Mouse (Mus musculus) midbrain, embryonic 16.5 days (tissue): ENCODE measurements around the gene Tbc1d5. TPM values are rescaled to one million over a fixed set of nuclear protein-coding genes. Genes with fewer than 3 reads are reported as not detected.

ENCODE experiments used
- ATAC-seq: fragments of 200-750 bp; cut with Nextera tagmentation; 2 replicates; pipeline ENCODE4 v1.8.0; 2017; ENCODE audit warnings: moderate TSS enrichment
- H3K27ac ChIP-seq: fragments of 300-500 bp; sonication (generic); 2 replicates; pipeline ENCODE4 v1.5.1; 2014; ENCODE audit warnings: mild to moderate bottlenecking, low read length, mixed read lengths
- H3K27me3 ChIP-seq: fragments of 300-500 bp; sonication (generic); 2 replicates; pipeline ENCODE4 v1.6.1; 2014; ENCODE audit warnings: low read depth, low read length, mixed read lengths; ENCODE audit not compliant: control insufficient read depth, insufficient read depth
- H3K36me3 ChIP-seq: fragments of 300-500 bp; sonication (generic); 2 replicates; pipeline ENCODE4 v1.6.1; 2014; ENCODE audit warnings: mild to moderate bottlenecking, low read length, moderate library complexity, mixed read lengths; ENCODE audit not compliant: control insufficient read depth, insufficient read depth
- H3K4me1 ChIP-seq: fragments of 300-500 bp; sonication (generic); 2 replicates; pipeline ENCODE4 v1.6.1; 2014; ENCODE audit warnings: mild to moderate bottlenecking, low read length, mixed read lengths; ENCODE audit not compliant: control insufficient read depth, insufficient read depth
- H3K4me2 ChIP-seq: fragments of 300-500 bp; sonication (generic); 2 replicates; pipeline ENCODE4 v1.6.1; 2014; ENCODE audit warnings: mild to moderate bottlenecking, low read length, mixed read lengths
- H3K4me3 ChIP-seq: fragments of 300-500 bp; sonication (generic); 2 replicates; pipeline ENCODE4 v1.5.1; 2014; ENCODE audit warnings: low read depth, mild to moderate bottlenecking, low read length, moderate library complexity, mixed read lengths
- H3K9ac ChIP-seq: fragments of 300-500 bp; sonication (generic); 2 replicates; pipeline ENCODE4 v1.6.1; 2014; ENCODE audit warnings: low read depth, low read length, mixed read lengths
- H3K9me3 ChIP-seq: fragments of 300-500 bp; sonication (generic); replicated peaks from 2 replicates; pipeline ENCODE4 v1.6.1; 2014; ENCODE audit warnings: mild to moderate bottlenecking, low read length, mixed read lengths; ENCODE audit not compliant: control insufficient read depth, poor library complexity, severe bottlenecking
- WGBS: fragments of 180-500 bp; shearing (Covaris S2); extraction: QIAGEN DNeasy Blood & Tissue Kit; methylation state at CpG from one replicate; pipeline ENCODE4 v1.1.7; 2014; 5-methylcytosine and 5-hydroxymethylcytosine counted together
- polyA plus RNA-seq: library from polyadenylated mRNA; unstranded; fragments of >200 nt; fragmentation: Nextera tagmentation; extraction: Ambion mirVana; gene quantifications from 2 replicates; pipeline ENCODE4 v1.2.1, GENCODE M21; 2015

The Tbc1d5 gene
- polyA plus RNA-seq: 8.2 and 9.1 TPM in 2 replicates

- no peaks in the 10 kb centered on the region for H3K27me3 ChIP-seq
- peak; percentile 97 for ATAC-seq
- 3% methylated on average over 52 of the region's 54 CpGs for WGBS
These were observed at the start of gene Tbc1d5 for GRCm38 (mm10) chr17:51179195-51179953. Tbc1d5 (minus strand) TSS chr17:51179352.

GRCm38 (mm10) chr17:51226056-51226455 lies 46.9 kb upstream of the Tbc1d5 start:
- Histone ChIP-seq H3K36me3 (no peaks in the 10 kb centered on the region), H3K4me3 (no peak overlapping the region), H3K27ac (no peak overlapping the region), H3K4me1 (no peaks in the 10 kb centered on the region), H3K9me3 (no peaks in the 10 kb centered on the region), H3K9ac (no peak overlapping the region), H3K27me3 (no peaks in the 10 kb centered on the region), H3K4me2 (no peak overlapping the region)
- ATAC-seq: no peak
- 86% methylated on average over 1 of the region's 1 CpGs for WGBS

More at GRCm38 (mm10) chr17:51179195-51179953, at the start of gene Tbc1d5:
- H3K4me1 ChIP-seq: peaks cover 11% of the 10 kb centered on the region
- peak within 1 kb of the TSS; percentile 90 for H3K4me3 ChIP-seq
- no peaks in the 10 kb centered on the region for H3K36me3 ChIP-seq
- H3K9ac ChIP-seq: peak within 1 kb of the TSS; percentile 99
- H3K4me2 ChIP-seq: peak within 1 kb of the TSS; percentile 73
- H3K9me3 ChIP-seq: no peaks in the 10 kb centered on the region
- peak within 1 kb of the TSS; percentile 99 for H3K27ac ChIP-seq

GRCm38 (mm10) chr17:51223152-51223551 lies 44.0 kb upstream of the Tbc1d5 start:
- Histone ChIP-seq H3K9me3 (no peaks in the 10 kb centered on the region), H3K27ac (no peak overlapping the region), H3K36me3 (no peaks in the 10 kb centered on the region), H3K4me1 (no peaks in the 10 kb centered on the region), H3K4me2 (no peak overlapping the region), H3K9ac (no peak overlapping the region), H3K27me3 (no peaks in the 10 kb centered on the region), H3K4me3 (no peak overlapping the region)
- 4% methylated on average over 4 of the region's 4 CpGs for WGBS
- ATAC-seq: no peak; the same call in 1 of the 2 replicates

GRCm38 (mm10) chr17:51221075-51221474 lies 41.9 kb upstream of the Tbc1d5 start:
- no peak for ATAC-seq
- H3K4me1 ChIP-seq: no peaks in the 10 kb centered on the region
- 87% methylated on average over 7 of the region's 7 CpGs for WGBS
- H3K27me3 ChIP-seq: no peaks in the 10 kb centered on the region
- no peak overlapping the region for H3K4me3 ChIP-seq
- H3K9me3 ChIP-seq: no peaks in the 10 kb centered on the region
- H3K27ac ChIP-seq: no peak overlapping the region
- H3K36me3 ChIP-seq: no peaks in the 10 kb centered on the region
- H3K4me2 ChIP-seq: no peak overlapping the region
- no peak overlapping the region for H3K9ac ChIP-seq

- ATAC-seq: no peak
- H3K9me3 ChIP-seq: no peaks in the 10 kb centered on the region
- no peak overlapping the region for H3K4me3 ChIP-seq
- 90% methylated on average over 3 of the region's 3 CpGs for WGBS
- no peak overlapping the region for H3K9ac ChIP-seq
- H3K27me3 ChIP-seq: no peaks in the 10 kb centered on the region
- no peaks in the 10 kb centered on the region for H3K4me1 ChIP-seq
- no peaks in the 10 kb centered on the region for H3K36me3 ChIP-seq
- H3K27ac ChIP-seq: no peak overlapping the region
- no peak overlapping the region for H3K4me2 ChIP-seq
These were observed 40.7 kb upstream of the Tbc1d5 start for GRCm38 (mm10) chr17:51219897-51220296.

- no peaks in the 10 kb centered on the region for H3K36me3 ChIP-seq
- 94% methylated on average over 6 of the region's 6 CpGs for WGBS
- no peak for ATAC-seq
These were observed 37.3 kb upstream of the Tbc1d5 start for GRCm38 (mm10) chr17:51216426-51216825.

GRCm38 (mm10) chr17:51209565-51209964 lies 30.4 kb upstream of the Tbc1d5 start:
- Histone ChIP-seq H3K9me3 (no peaks in the 10 kb centered on the region), H3K9ac (no peak overlapping the region)

More at GRCm38 (mm10) chr17:51216426-51216825, 37.3 kb upstream of the Tbc1d5 start:
- H3K27ac ChIP-seq: no peak overlapping the region
- no peaks in the 10 kb centered on the region for H3K27me3 ChIP-seq
- no peaks in the 10 kb centered on the region for H3K9me3 ChIP-seq
- H3K4me2 ChIP-seq: no peak overlapping the region
- no peak overlapping the region for H3K9ac ChIP-seq
- H3K4me3 ChIP-seq: no peak overlapping the region
- H3K4me1 ChIP-seq: no peaks in the 10 kb centered on the region

GRCm38 (mm10) chr17:51204643-51205042 lies 25.5 kb upstream of the Tbc1d5 start:
- 85% methylated on average over 2 of the region's 2 CpGs for WGBS

More at GRCm38 (mm10) chr17:51209565-51209964, 30.4 kb upstream of the Tbc1d5 start:
- H3K27me3 ChIP-seq: no peaks in the 10 kb centered on the region
- no peak overlapping the region for H3K27ac ChIP-seq
- 94% methylated on average over 2 of the region's 2 CpGs for WGBS
- H3K4me3 ChIP-seq: no peak overlapping the region
- H3K4me2 ChIP-seq: no peak overlapping the region
- no peaks in the 10 kb centered on the region for H3K36me3 ChIP-seq
- no peak for ATAC-seq
- no peaks in the 10 kb centered on the region for H3K4me1 ChIP-seq

GRCm38 (mm10) chr17:51195561-51195960 lies 16.4 kb upstream of the Tbc1d5 start:
- Histone ChIP-seq H3K4me3 (no peak overlapping the region), H3K9ac (no peak overlapping the region), H3K27ac (no peak overlapping the region), H3K27me3 (no peaks in the 10 kb centered on the region), H3K9me3 (no peaks in the 10 kb centered on the region), H3K4me1 (no peaks in the 10 kb centered on the region), H3K36me3 (no peaks in the 10 kb centered on the region), H3K4me2 (no peak overlapping the region)
- no peak for ATAC-seq
- 83% methylated on average over 2 of the region's 2 CpGs for WGBS

More at GRCm38 (mm10) chr17:51204643-51205042, 25.5 kb upstream of the Tbc1d5 start:
- ATAC-seq: no peak
- Histone ChIP-seq H3K36me3 (no peaks in the 10 kb centered on the region), H3K27me3 (no peaks in the 10 kb centered on the region), H3K9me3 (no peaks in the 10 kb centered on the region), H3K4me1 (no peaks in the 10 kb centered on the region), H3K9ac (no peak overlapping the region), H3K4me3 (no peak overlapping the region), H3K27ac (no peak overlapping the region), H3K4me2 (no peak overlapping the region)
